Mouse (Mus musculus): ENCODE data around the gene Dlgap4. TPM values are rescaled to one million over a fixed set of nuclear protein-coding genes. Genes with fewer than 3 reads are reported as not detected.

Gene Dlgap4
- polyA plus RNA-seq, 1 experiment from 2014 or later = 121 TPM

DNA sequence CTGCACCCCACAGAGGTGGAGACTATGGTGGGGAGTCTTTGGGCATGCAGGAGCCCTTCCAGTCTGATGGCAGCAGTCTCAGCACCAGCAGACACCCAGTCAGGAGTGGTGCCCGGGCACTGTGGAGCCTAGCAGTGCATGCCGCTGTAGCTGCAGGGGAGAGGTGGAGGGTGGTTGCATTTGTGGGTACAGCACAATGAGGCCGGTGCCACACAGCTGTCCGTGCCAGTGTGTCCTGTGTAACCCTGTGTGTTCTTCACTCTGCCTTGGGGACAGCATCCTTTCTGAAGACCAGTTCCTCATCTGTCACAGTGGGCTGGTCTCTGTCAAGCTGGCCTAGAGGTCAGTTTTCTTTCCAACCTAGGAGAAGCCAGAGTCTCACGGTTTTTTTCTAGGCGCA, 8.7 kb downstream of the Dlgap4 start:
- Histone ChIP-seq H3K27ac (replicated peaks; ENCODE audit: low read depth, low read length) (no peak overlapping the region), H3K4me1 (ENCODE audit: control insufficient read depth, insufficient read depth, low read length) (no peaks in the 10 kb centered on the region), H3K9me3 (ENCODE audit: control insufficient read depth, low read length) (no peaks in the 10 kb centered on the region), H3K27me3 (ENCODE audit: control insufficient read depth, insufficient read depth, low read length) (peaks cover under 1% of the 10 kb centered on the region), H3K9ac (ENCODE audit: low read length) (no peak overlapping the region), H3K4me2 (ENCODE audit: low read depth, severe bottlenecking) (no peak overlapping the region), H3K4me3 (ENCODE audit: low read depth, low read length) (no peak overlapping the region), H3K36me3 (ENCODE audit: control insufficient read depth, insufficient read depth, low read length) (no peaks in the 10 kb centered on the region)
- ATAC-seq (ENCODE audit: insufficient number of reproducible peaks, low FRiP score, low TSS enrichment, low read depth) (no peak), DNase-seq (ENCODE audit: low spot score) (no peak)
- 88% methylated on average over 6 of the region's 6 CpGs for WGBS

DNA sequence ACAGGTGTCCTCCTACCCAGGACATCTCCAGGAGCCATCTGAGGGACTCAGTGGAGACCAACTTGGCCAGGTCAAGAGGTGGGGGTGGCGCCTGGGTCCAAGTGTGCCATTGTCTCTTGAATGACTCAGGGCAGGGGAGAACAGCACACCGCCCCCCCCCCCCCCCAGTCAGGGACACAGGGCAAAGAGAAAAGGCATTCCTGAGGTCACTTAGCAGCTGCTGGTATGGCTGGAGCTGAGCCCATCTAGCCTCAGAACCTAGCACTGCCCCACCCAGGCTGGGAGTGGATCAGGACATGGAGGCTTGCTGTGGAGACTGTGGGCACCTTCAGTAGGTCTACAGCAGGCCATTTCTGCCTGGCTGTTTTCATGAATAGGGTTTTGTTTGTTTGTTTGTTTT, 9.7 kb downstream of the Dlgap4 start:
- Histone ChIP-seq H3K4me1 (ENCODE audit: control insufficient read depth, insufficient read depth, low read length) (no peaks in the 10 kb centered on the region), H3K9ac (ENCODE audit: low read length) (no peak overlapping the region), H3K9me3 (ENCODE audit: control insufficient read depth, low read length) (no peaks in the 10 kb centered on the region), H3K36me3 (ENCODE audit: control insufficient read depth, insufficient read depth, low read length) (no peaks in the 10 kb centered on the region), H3K4me2 (ENCODE audit: low read depth, severe bottlenecking) (no peak overlapping the region), H3K4me3 (ENCODE audit: low read depth, low read length) (no peak overlapping the region), H3K27me3 (ENCODE audit: control insufficient read depth, insufficient read depth, low read length) (no peaks in the 10 kb centered on the region; the same call in 1 of the 2 replicates), H3K27ac (replicated peaks; ENCODE audit: low read depth, low read length) (no peak overlapping the region)
- no peak for ATAC-seq (ENCODE audit: insufficient number of reproducible peaks, low FRiP score, low TSS enrichment, low read depth)
- WGBS = 77% methylated on average over 2 of the region's 2 CpGs
- DNase-seq (ENCODE audit: low spot score) = no peak

DNA sequence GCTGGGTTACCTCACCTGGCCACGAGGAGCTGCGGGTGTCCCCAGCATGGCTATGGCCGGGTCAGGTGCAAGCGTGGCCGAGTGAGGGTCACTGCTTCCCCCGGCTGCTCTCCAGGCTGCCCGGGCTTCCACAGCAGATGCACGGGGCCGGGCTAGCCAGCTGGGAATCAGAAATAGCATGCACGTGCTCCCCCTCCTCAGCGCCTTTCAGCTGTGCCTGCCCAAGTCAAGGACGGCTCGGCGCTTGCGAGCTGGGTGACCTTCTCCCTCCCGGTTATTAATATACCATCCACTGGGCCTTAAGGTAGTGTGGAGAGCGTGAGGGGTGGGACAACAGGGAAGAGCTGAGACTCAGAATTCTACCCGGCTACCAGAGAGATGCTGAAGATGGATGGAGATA, 11.8 kb downstream of the Dlgap4 start:
- Histone ChIP-seq H3K4me3 (ENCODE audit: low read depth, low read length) (no peak overlapping the region), H3K4me2 (ENCODE audit: low read depth, severe bottlenecking) (no peak overlapping the region), H3K4me1 (ENCODE audit: control insufficient read depth, insufficient read depth, low read length) (no peaks in the 10 kb centered on the region), H3K27ac (replicated peaks; ENCODE audit: low read depth, low read length) (no peak overlapping the region), H3K36me3 (ENCODE audit: control insufficient read depth, insufficient read depth, low read length) (no peaks in the 10 kb centered on the region), H3K27me3 (ENCODE audit: control insufficient read depth, insufficient read depth, low read length) (no peaks in the 10 kb centered on the region), H3K9me3 (ENCODE audit: control insufficient read depth, low read length) (no peaks in the 10 kb centered on the region), H3K9ac (ENCODE audit: low read length) (no peak overlapping the region)
- ATAC-seq (ENCODE audit: insufficient number of reproducible peaks, low FRiP score, low TSS enrichment, low read depth) (no peak), DNase-seq (ENCODE audit: low spot score) (no peak)
- 82% methylated on average over 18 of the region's 18 CpGs for WGBS

DNA sequence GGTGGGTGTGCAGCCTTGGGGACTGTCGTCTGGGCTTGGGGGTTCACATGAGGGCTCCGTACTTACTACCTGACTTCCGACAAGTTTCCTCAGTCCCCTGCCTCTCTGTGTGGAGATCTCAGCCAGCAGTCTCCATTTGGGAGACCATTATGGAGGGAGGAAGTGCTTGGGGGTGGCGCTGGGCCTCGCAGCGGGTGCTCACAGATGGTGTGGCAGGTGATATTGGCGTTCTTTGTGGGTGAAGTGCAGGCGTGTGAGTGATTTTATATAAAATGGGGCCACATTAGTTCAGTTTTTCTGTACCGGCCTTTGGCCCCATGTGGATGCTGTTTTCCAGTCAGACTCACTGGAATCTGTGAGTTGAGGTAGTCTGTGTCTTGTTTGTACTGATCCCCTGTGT, 12.6 kb downstream of the Dlgap4 start:
- no peaks in the 10 kb centered on the region for H3K9me3 ChIP-seq (ENCODE audit: control insufficient read depth, low read length)
- 85% methylated on average over 9 of the region's 9 CpGs for WGBS
- no peak overlapping the region for H3K9ac ChIP-seq (ENCODE audit: low read length)
- H3K27ac ChIP-seq (replicated peaks; ENCODE audit: low read depth, low read length) = no peak overlapping the region
- no peaks in the 10 kb centered on the region for H3K36me3 ChIP-seq (ENCODE audit: control insufficient read depth, insufficient read depth, low read length)
- H3K27me3 ChIP-seq (ENCODE audit: control insufficient read depth, insufficient read depth, low read length) = no peaks in the 10 kb centered on the region
- H3K4me1 ChIP-seq (ENCODE audit: control insufficient read depth, insufficient read depth, low read length) = no peaks in the 10 kb centered on the region
- H3K4me3 ChIP-seq (ENCODE audit: low read depth, low read length) = no peak overlapping the region
- no peak for DNase-seq (ENCODE audit: low spot score)
- H3K4me2 ChIP-seq (ENCODE audit: low read depth, severe bottlenecking) = no peak overlapping the region
- no peak for ATAC-seq (ENCODE audit: insufficient number of reproducible peaks, low FRiP score, low TSS enrichment, low read depth)

DNA sequence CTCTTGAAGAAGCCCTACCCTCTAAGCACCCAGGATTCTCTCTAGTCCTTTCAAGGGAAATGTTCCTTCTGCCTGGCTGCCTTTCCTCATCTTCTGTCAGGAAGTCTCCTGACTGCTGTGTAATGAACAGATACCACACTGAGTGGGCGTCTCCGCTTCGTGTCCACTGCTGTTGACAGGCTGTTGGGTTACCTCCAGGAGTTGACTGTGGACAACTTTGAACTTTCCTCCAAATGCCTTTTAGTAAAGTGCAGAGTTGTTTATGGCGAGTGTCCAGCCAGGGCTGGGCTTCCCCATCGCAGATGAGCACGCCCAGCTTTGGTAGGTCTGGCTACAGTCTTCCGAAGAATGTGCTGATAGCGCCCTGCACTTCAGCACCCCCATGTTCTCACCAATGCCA, 13.0 kb downstream of the Dlgap4 start:
- 88% methylated on average over 8 of the region's 8 CpGs for WGBS
- H3K4me1 ChIP-seq (ENCODE audit: control insufficient read depth, insufficient read depth, low read length) = no peaks in the 10 kb centered on the region
- no peaks in the 10 kb centered on the region for H3K9me3 ChIP-seq (ENCODE audit: control insufficient read depth, low read length)
- no peaks in the 10 kb centered on the region for H3K36me3 ChIP-seq (ENCODE audit: control insufficient read depth, insufficient read depth, low read length)
- no peak overlapping the region for H3K4me2 ChIP-seq (ENCODE audit: low read depth, severe bottlenecking)
- H3K9ac ChIP-seq (ENCODE audit: low read length) = no peak overlapping the region
- DNase-seq (ENCODE audit: low spot score) (no peak), ATAC-seq (ENCODE audit: insufficient number of reproducible peaks, low FRiP score, low TSS enrichment, low read depth) (no peak)
- H3K27ac ChIP-seq (replicated peaks; ENCODE audit: low read depth, low read length) = no peak overlapping the region
- H3K27me3 ChIP-seq (ENCODE audit: control insufficient read depth, insufficient read depth, low read length) = no peaks in the 10 kb centered on the region
- no peak overlapping the region for H3K4me3 ChIP-seq (ENCODE audit: low read depth, low read length)

DNA sequence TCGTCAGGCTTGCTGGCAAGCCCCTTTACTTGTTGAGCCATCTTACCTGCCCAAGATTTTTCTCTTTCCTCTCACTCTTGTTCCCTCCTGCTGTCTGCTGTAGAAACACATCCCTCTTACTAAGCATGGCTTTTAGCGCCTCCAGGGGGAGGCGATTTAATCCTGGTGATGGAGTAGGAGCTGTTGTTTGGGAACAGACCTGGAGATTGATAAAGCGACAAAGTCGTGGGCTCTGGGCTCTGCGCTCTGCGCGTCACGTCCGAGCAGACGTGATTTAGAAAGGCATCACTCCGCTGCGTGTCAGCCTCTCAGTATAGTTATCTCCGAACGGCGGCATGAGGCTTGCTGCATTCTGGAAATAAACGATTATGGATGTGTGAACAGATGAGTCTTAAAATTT, 14.4 kb downstream of the Dlgap4 start:
- Histone ChIP-seq H3K9me3 (ENCODE audit: control insufficient read depth, low read length) (no peaks in the 10 kb centered on the region), H3K9ac (ENCODE audit: low read length) (no peak overlapping the region), H3K4me3 (ENCODE audit: low read depth, low read length) (no peak overlapping the region), H3K4me2 (ENCODE audit: low read depth, severe bottlenecking) (no peak overlapping the region), H3K36me3 (ENCODE audit: control insufficient read depth, insufficient read depth, low read length) (no peaks in the 10 kb centered on the region), H3K27me3 (ENCODE audit: control insufficient read depth, insufficient read depth, low read length) (no peaks in the 10 kb centered on the region), H3K27ac (replicated peaks; ENCODE audit: low read depth, low read length) (no peak overlapping the region), H3K4me1 (ENCODE audit: control insufficient read depth, insufficient read depth, low read length) (no peaks in the 10 kb centered on the region)
- ATAC-seq (ENCODE audit: insufficient number of reproducible peaks, low FRiP score, low TSS enrichment, low read depth) (no peak), DNase-seq (ENCODE audit: low spot score) (no peak)
- 70% methylated on average over 17 of the region's 17 CpGs for WGBS

DNA sequence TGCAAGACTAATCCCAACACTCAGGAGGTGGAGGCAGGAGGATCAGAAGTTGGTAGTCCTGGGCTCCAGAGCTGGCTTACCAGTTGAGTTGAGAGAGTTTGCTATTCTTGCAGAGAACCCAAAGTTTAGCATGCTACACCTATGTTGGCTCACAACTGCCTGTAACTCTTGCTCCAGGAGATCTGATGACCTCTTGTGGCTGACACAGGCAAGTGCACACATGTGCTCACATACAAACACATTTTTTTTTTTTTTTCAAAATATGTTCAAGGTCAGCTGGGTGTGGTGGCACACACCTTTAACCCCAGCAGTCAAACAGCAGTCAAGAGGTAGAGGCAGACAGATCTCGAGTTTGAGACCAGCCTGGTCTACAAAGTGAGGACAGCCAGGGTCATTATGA, 16.8 kb downstream of the Dlgap4 start:
- no peaks in the 10 kb centered on the region for H3K36me3 ChIP-seq (ENCODE audit: control insufficient read depth, insufficient read depth, low read length)
- WGBS = 70% methylated on average over 1 of the region's 1 CpGs
- no peak overlapping the region for H3K9ac ChIP-seq (ENCODE audit: low read length)
- no peak overlapping the region for H3K4me3 ChIP-seq (ENCODE audit: low read depth, low read length)
- no peaks in the 10 kb centered on the region for H3K4me1 ChIP-seq (ENCODE audit: control insufficient read depth, insufficient read depth, low read length)
- DNase-seq (ENCODE audit: low spot score) (no peak), ATAC-seq (ENCODE audit: insufficient number of reproducible peaks, low FRiP score, low TSS enrichment, low read depth) (no peak)
- H3K9me3 ChIP-seq (ENCODE audit: control insufficient read depth, low read length) = no peaks in the 10 kb centered on the region
- H3K4me2 ChIP-seq (ENCODE audit: low read depth, severe bottlenecking) = no peak overlapping the region
- H3K27me3 ChIP-seq (ENCODE audit: control insufficient read depth, insufficient read depth, low read length) = no peaks in the 10 kb centered on the region
- H3K27ac ChIP-seq (replicated peaks; ENCODE audit: low read depth, low read length) = no peak overlapping the region

DNA sequence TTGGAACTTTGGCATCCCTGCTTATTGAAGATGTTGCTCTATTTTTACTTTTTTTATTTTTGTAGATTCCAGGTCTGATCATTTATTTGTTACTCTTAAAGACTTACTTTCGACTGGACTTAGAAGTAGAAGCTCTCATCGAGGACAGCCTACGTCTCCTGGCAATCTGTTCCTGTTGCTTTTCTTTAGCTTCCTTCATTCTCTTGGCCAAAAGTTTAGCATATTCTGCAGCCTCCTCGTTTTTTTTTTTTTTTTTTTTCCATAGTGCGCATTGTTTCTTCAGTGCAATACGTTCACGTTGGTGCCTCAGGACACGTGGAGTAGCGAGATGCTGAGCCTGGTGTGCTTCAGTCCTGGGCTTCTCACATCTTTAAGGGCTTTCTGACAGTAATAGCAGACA, 19.2 kb downstream of the Dlgap4 start:
- Histone ChIP-seq H3K4me2 (ENCODE audit: low read depth, severe bottlenecking) (no peak overlapping the region), H3K9me3 (ENCODE audit: control insufficient read depth, low read length) (no peaks in the 10 kb centered on the region), H3K36me3 (ENCODE audit: control insufficient read depth, insufficient read depth, low read length) (no peaks in the 10 kb centered on the region), H3K4me1 (ENCODE audit: control insufficient read depth, insufficient read depth, low read length) (no peaks in the 10 kb centered on the region), H3K4me3 (ENCODE audit: low read depth, low read length) (no peak overlapping the region), H3K27ac (replicated peaks; ENCODE audit: low read depth, low read length) (no peak overlapping the region), H3K9ac (ENCODE audit: low read length) (no peak overlapping the region), H3K27me3 (ENCODE audit: control insufficient read depth, insufficient read depth, low read length) (no peaks in the 10 kb centered on the region)
- ATAC-seq (ENCODE audit: insufficient number of reproducible peaks, low FRiP score, low TSS enrichment, low read depth) = no peak
- 85% methylated on average over 9 of the region's 9 CpGs for WGBS
- DNase-seq (ENCODE audit: low spot score) = no peak

DNA sequence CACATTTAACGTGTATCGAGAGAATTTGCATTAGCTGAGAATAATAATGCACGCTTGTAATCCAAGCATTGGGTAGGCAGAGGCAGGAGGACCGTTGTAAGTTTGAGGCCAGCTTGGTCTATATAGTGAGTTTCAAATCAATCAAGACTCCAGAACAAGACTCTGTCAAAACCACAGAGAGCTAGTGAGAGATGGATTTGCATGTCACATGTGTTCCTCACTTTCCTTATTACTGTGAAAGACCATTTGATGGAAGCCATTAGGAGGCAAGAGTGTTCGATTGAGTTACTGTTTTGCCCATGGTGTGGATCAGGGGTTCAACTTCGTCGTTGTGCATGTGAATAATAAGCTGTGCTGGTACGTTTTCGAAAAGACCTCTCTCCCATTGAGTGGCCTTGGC, 21.6 kb downstream of the Dlgap4 start:
- DNase-seq (ENCODE audit: low spot score) = no peak
- Histone ChIP-seq H3K4me1 (ENCODE audit: control insufficient read depth, insufficient read depth, low read length) (no peaks in the 10 kb centered on the region), H3K4me2 (ENCODE audit: low read depth, severe bottlenecking) (no peak overlapping the region), H3K9me3 (ENCODE audit: control insufficient read depth, low read length) (no peaks in the 10 kb centered on the region), H3K27ac (replicated peaks; ENCODE audit: low read depth, low read length) (no peak overlapping the region), H3K4me3 (ENCODE audit: low read depth, low read length) (no peak overlapping the region), H3K27me3 (ENCODE audit: control insufficient read depth, insufficient read depth, low read length) (no peaks in the 10 kb centered on the region), H3K9ac (ENCODE audit: low read length) (no peak overlapping the region), H3K36me3 (ENCODE audit: control insufficient read depth, insufficient read depth, low read length) (no peaks in the 10 kb centered on the region)
- WGBS = 85% methylated on average over 9 of the region's 9 CpGs
- no peak for ATAC-seq (ENCODE audit: insufficient number of reproducible peaks, low FRiP score, low TSS enrichment, low read depth)

Data from limb, embryonic 11.5 days (tissue).